Mouse (Mus musculus): Measurements from ENCODE around the gene Agfg2. TPM values are rescaled to one million over a fixed set of nuclear protein-coding genes. Genes with fewer than 3 reads are reported as not detected.

The Agfg2 gene
- polyA plus RNA-seq, 1 experiment from 2014 or later, result 23.5 TPM

DNA sequence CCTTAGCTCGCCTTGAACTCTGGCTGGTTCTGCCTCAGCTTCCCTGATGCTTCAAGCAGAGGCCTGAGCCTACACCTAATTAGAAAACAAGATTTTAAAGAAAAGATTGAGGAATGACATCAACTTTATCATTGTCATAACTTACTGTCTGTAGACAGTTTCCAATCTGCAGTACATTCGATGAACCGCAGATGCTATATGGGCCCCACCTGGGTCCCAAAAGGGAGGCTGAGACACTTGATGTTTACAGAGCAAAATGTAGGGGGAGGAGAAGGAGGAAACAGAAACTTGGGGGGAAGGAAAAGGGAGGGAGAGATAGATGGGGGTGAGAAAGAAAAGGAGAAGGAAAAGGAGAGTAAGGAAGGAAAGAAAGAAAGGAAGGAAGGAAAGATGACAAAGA, 5.4 kb upstream of the Agfg2 start:
- H3K27ac ChIP-seq (ENCODE audit: low read depth, low read length), result no peak overlapping the region
- H3K9me3 ChIP-seq (ENCODE audit: control insufficient read depth, low read length), result no peaks in the 10 kb centered on the region
- H3K4me1 ChIP-seq (replicated peaks; ENCODE audit: control insufficient read depth, insufficient read depth, low read length), result no peaks in the 10 kb centered on the region
- WGBS, result 89% methylated on average over 3 of the region's 3 CpGs
- DNase-seq (ENCODE audit: low spot score) (no peak), ATAC-seq (replicated peaks; ENCODE audit: low FRiP score) (no peak)
- no peaks in the 10 kb centered on the region for H3K36me3 ChIP-seq (ENCODE audit: control insufficient read depth, insufficient read depth, low read length)
- no peaks in the 10 kb centered on the region for H3K27me3 ChIP-seq (ENCODE audit: control insufficient read depth, insufficient read depth, low read length)
- H3K9ac ChIP-seq (ENCODE audit: low read length), result no peak overlapping the region
- no peak overlapping the region for H3K4me3 ChIP-seq (ENCODE audit: low read depth, low read length)
- no peak overlapping the region for H3K4me2 ChIP-seq (ENCODE audit: low read depth, low read length, severe bottlenecking)

DNA sequence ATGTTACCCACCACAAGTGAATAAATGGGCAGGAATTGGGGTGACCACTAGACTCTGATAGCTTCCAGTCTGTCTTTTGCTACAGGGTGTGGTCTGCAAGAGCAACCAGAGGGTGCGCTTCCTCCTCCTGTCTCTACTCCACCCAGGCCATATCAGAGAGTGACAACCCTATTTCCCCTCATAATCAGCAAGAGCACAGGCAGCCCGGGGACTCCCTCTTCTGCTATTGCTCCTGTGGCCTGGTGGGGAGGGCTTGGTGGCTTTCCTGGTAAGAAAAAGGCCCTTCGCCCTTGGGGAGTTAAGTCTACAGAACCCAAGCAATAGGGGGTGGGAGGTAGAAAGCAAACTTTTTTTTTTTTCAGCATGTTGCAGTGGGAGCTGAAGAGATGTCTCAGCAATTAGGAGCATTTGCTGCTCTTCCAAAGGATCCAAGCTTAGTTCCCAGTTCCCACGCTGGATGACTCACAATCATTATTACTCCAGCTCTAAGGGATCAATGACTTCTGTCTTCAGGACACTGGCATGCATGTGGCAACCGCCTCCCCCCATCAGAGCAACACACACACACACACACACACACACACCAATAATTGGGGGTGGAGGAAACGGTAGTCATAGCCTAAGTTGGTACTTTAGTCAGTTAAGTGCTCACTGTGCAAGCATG, 1.7 kb upstream of the Agfg2 start:
- Histone ChIP-seq H3K4me2 (ENCODE audit: low read depth, low read length, severe bottlenecking) (no peak overlapping the region), H3K4me1 (replicated peaks; ENCODE audit: control insufficient read depth, insufficient read depth, low read length) (peaks cover 8% of the 10 kb centered on the region; the same call in 1 of the 2 replicates), H3K27ac (ENCODE audit: low read depth, low read length) (peak overlapping the region; percentile 18; the same call in 1 of the 2 replicates), H3K9ac (ENCODE audit: low read length) (no peak overlapping the region), H3K36me3 (ENCODE audit: control insufficient read depth, insufficient read depth, low read length) (no peaks in the 10 kb centered on the region), H3K27me3 (ENCODE audit: control insufficient read depth, insufficient read depth, low read length) (no peaks in the 10 kb centered on the region), H3K4me3 (ENCODE audit: low read depth, low read length) (no peak overlapping the region), H3K9me3 (ENCODE audit: control insufficient read depth, low read length) (no peaks in the 10 kb centered on the region)
- ATAC-seq (replicated peaks; ENCODE audit: low FRiP score) (no peak), DNase-seq (ENCODE audit: low spot score) (no peak)
- 83% methylated on average over 6 of the region's 6 CpGs for WGBS

DNA sequence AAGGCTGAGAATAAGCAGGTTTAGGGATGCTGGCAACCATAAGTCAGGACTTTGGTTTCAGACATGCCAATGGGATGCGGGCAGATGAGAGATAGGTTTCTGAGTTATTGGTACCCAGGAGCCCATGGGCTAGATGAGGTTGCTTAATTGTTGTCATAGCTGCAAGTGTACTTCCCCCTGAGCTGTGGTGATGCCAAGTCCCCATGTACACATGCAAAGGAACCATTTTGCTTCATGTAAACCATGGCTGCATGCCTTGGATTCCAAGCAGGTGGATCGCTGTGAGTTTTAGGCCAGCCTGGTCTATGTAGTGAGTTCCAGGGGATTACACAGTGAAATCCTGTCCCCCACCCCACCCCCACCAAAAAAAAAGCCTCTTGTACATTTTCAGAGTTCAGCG, 1.1 kb upstream of the Agfg2 start:
- H3K9ac ChIP-seq (ENCODE audit: low read length), result no peak overlapping the region
- no peak overlapping the region for H3K4me3 ChIP-seq (ENCODE audit: low read depth, low read length)
- no peak for DNase-seq (ENCODE audit: low spot score)
- H3K27me3 ChIP-seq (ENCODE audit: control insufficient read depth, insufficient read depth, low read length), result no peaks in the 10 kb centered on the region
- ATAC-seq (replicated peaks; ENCODE audit: low FRiP score), result no peak
- no peak overlapping the region for H3K4me2 ChIP-seq (ENCODE audit: low read depth, low read length, severe bottlenecking)
- H3K27ac ChIP-seq (ENCODE audit: low read depth, low read length), result no peak overlapping the region
- WGBS, result 92% methylated on average over 3 of the region's 3 CpGs
- no peaks in the 10 kb centered on the region for H3K9me3 ChIP-seq (ENCODE audit: control insufficient read depth, low read length)
- no peaks in the 10 kb centered on the region for H3K36me3 ChIP-seq (ENCODE audit: control insufficient read depth, insufficient read depth, low read length)
- peaks cover 8% of the 10 kb centered on the region; the same call in 1 of the 2 replicates for H3K4me1 ChIP-seq (replicated peaks; ENCODE audit: control insufficient read depth, insufficient read depth, low read length)

GRCm38 (mm10) chr5:137683388-137684293, 885 bp downstream of the Agfg2 start:
- no peak for DNase-seq (ENCODE audit: low spot score)
- peak overlapping the region; percentile 89 for H3K4me2 ChIP-seq (ENCODE audit: low read depth, low read length, severe bottlenecking)
- no peaks in the 10 kb centered on the region for H3K27me3 ChIP-seq (ENCODE audit: control insufficient read depth, insufficient read depth, low read length)
- H3K9me3 ChIP-seq (ENCODE audit: control insufficient read depth, low read length), result no peaks in the 10 kb centered on the region
- peaks cover 8% of the 10 kb centered on the region; the same call in 1 of the 2 replicates for H3K4me1 ChIP-seq (replicated peaks; ENCODE audit: control insufficient read depth, insufficient read depth, low read length)
- peak; percentile 10; the same call in 1 of the 2 replicates for ATAC-seq (replicated peaks; ENCODE audit: low FRiP score)
- no peaks in the 10 kb centered on the region for H3K36me3 ChIP-seq (ENCODE audit: control insufficient read depth, insufficient read depth, low read length)
- 15% methylated on average over 28 of the region's 28 CpGs for WGBS
- peak overlapping the region; percentile 75 for H3K9ac ChIP-seq (ENCODE audit: low read length)
- H3K27ac ChIP-seq (ENCODE audit: low read depth, low read length), result 0 out of 2 replicates have a peak overlapping the region, but pooled peaks have one; percentile 46
- peak overlapping the region; percentile 69 for H3K4me3 ChIP-seq (ENCODE audit: low read depth, low read length)

DNA sequence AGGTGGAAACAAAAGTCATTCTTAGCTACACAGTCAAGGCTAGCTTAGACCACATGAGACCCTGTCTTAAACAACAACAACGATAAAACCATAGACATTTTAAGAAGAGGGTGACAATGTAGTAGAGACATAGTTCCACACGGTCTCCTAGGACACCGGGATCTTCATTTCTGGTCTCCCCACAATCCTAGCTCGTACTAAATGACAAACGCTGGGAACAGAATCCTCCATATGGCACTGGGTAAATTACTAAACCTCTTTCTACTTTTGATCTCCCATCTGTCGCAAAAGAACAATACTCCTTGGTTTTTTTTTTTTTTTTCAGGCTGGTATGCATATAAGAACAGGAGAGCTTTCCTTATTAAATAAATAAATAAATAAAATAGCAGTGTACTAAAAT, 2.0 kb downstream of the Agfg2 start:
- H3K27me3 ChIP-seq (ENCODE audit: control insufficient read depth, insufficient read depth, low read length), result no peaks in the 10 kb centered on the region
- peak overlapping the region; percentile 22; the same call in 1 of the 2 replicates for H3K4me2 ChIP-seq (ENCODE audit: low read depth, low read length, severe bottlenecking)
- no peak overlapping the region for H3K27ac ChIP-seq (ENCODE audit: low read depth, low read length)

GRCm38 (mm10) chr5:137679726-137680125, 4.8 kb downstream of the Agfg2 start:
- no peak overlapping the region for H3K4me2 ChIP-seq (ENCODE audit: low read depth, low read length, severe bottlenecking)
- no peak overlapping the region for H3K27ac ChIP-seq (ENCODE audit: low read depth, low read length)
- no peaks in the 10 kb centered on the region for H3K27me3 ChIP-seq (ENCODE audit: control insufficient read depth, insufficient read depth, low read length)
- no peak overlapping the region for H3K9ac ChIP-seq (ENCODE audit: low read length)
- no peaks in the 10 kb centered on the region; the same call in 1 of the 2 replicates for H3K36me3 ChIP-seq (ENCODE audit: control insufficient read depth, insufficient read depth, low read length)
- no peak overlapping the region for H3K4me3 ChIP-seq (ENCODE audit: low read depth, low read length)
- peaks cover 8% of the 10 kb centered on the region; the same call in 1 of the 2 replicates for H3K4me1 ChIP-seq (replicated peaks; ENCODE audit: control insufficient read depth, insufficient read depth, low read length)
- no peaks in the 10 kb centered on the region for H3K9me3 ChIP-seq (ENCODE audit: control insufficient read depth, low read length)
- WGBS, result 92% methylated on average over 4 of the region's 4 CpGs
- no peak for DNase-seq (ENCODE audit: low spot score)
- ATAC-seq (replicated peaks; ENCODE audit: low FRiP score), result no peak

More for the DNA sequence above, 2.0 kb downstream of the Agfg2 start:
- no peaks in the 10 kb centered on the region for H3K9me3 ChIP-seq (ENCODE audit: control insufficient read depth, low read length)
- no peaks in the 10 kb centered on the region for H3K36me3 ChIP-seq (ENCODE audit: control insufficient read depth, insufficient read depth, low read length)
- ATAC-seq (replicated peaks; ENCODE audit: low FRiP score) (no peak), DNase-seq (ENCODE audit: low spot score) (no peak)
- no peak overlapping the region for H3K9ac ChIP-seq (ENCODE audit: low read length)
- H3K4me3 ChIP-seq (ENCODE audit: low read depth, low read length), result no peak overlapping the region
- 88% methylated on average over 6 of the region's 6 CpGs for WGBS
- H3K4me1 ChIP-seq (replicated peaks; ENCODE audit: control insufficient read depth, insufficient read depth, low read length), result peaks cover 8% of the 10 kb centered on the region; the same call in 1 of the 2 replicates

- no peak for DNase-seq (ENCODE audit: low spot score)
- no peak overlapping the region for H3K9ac ChIP-seq (ENCODE audit: low read length)
- H3K4me3 ChIP-seq (ENCODE audit: low read depth, low read length), result no peak overlapping the region
- peaks cover 8% of the 10 kb centered on the region; the same call in 1 of the 2 replicates for H3K4me1 ChIP-seq (replicated peaks; ENCODE audit: control insufficient read depth, insufficient read depth, low read length)
- H3K9me3 ChIP-seq (ENCODE audit: control insufficient read depth, low read length), result no peaks in the 10 kb centered on the region
- WGBS, result 79% methylated on average over 3 of the region's 3 CpGs
- no peak overlapping the region for H3K4me2 ChIP-seq (ENCODE audit: low read depth, low read length, severe bottlenecking)
- H3K27me3 ChIP-seq (ENCODE audit: control insufficient read depth, insufficient read depth, low read length), result no peaks in the 10 kb centered on the region
- no peak overlapping the region for H3K27ac ChIP-seq (ENCODE audit: low read depth, low read length)
- H3K36me3 ChIP-seq (ENCODE audit: control insufficient read depth, insufficient read depth, low read length), result no peaks in the 10 kb centered on the region; the same call in 1 of the 2 replicates
- no peak for ATAC-seq (replicated peaks; ENCODE audit: low FRiP score)
Measured at GRCm38 (mm10) chr5:137678736-137679135, 5.8 kb downstream of the Agfg2 start.

DNA sequence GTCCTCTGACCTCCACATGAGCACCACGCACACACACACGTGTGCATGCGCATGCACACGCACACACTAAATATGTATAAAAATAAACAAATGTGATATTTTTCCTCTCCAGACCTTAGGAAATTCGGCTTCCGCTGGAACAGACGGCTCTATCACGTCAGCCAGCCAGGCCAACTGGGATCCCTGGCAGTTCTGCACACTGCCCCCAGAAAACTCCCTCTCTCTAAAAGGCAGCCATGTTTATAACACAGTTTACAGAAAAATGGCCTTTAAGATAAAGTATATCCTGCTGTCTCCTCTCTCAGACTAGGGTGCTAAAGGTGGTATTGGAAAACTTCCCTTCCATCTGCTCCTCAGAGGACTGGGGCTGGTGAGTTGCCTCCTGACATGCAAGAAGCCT, 6.7 kb downstream of the Agfg2 start:
- Histone ChIP-seq H3K4me1 (replicated peaks; ENCODE audit: control insufficient read depth, insufficient read depth, low read length) (peaks cover 6% of the 10 kb centered on the region; the same call in 1 of the 2 replicates), H3K9me3 (ENCODE audit: control insufficient read depth, low read length) (no peaks in the 10 kb centered on the region), H3K27me3 (ENCODE audit: control insufficient read depth, insufficient read depth, low read length) (no peaks in the 10 kb centered on the region), H3K9ac (ENCODE audit: low read length) (no peak overlapping the region), H3K27ac (ENCODE audit: low read depth, low read length) (no peak overlapping the region), H3K4me2 (ENCODE audit: low read depth, low read length, severe bottlenecking) (no peak overlapping the region), H3K4me3 (ENCODE audit: low read depth, low read length) (no peak overlapping the region), H3K36me3 (ENCODE audit: control insufficient read depth, insufficient read depth, low read length) (no peaks in the 10 kb centered on the region; the same call in 1 of the 2 replicates)
- ATAC-seq (replicated peaks; ENCODE audit: low FRiP score), result no peak
- no peak for DNase-seq (ENCODE audit: low spot score)
- WGBS, result 93% methylated on average over 8 of the region's 8 CpGs

Data from forebrain, embryonic 11.5 days (tissue).